Mouse (Mus musculus) ES-Bruce4 (cell line): Measurements from ENCODE around the gene Tnip2. TPM values are rescaled to one million over a fixed set of nuclear protein-coding genes. Genes with fewer than 3 reads are reported as not detected.

Source experiments
- H3K27ac ChIP-seq: 2 replicates; pipeline ENCODE4 v1.5.1; 2012; ENCODE audit warnings: low read length, inconsistent platforms; ENCODE audit not compliant: insufficient read depth
- H3K27me3 ChIP-seq: 2 replicates; pipeline ENCODE4 v1.6.1; 2012; ENCODE audit warnings: mild to moderate bottlenecking, low read length, inconsistent platforms; ENCODE audit not compliant: control insufficient read depth, poor library complexity, insufficient read depth, severe bottlenecking
- H3K36me3 ChIP-seq: 2 replicates; pipeline ENCODE4 v1.6.1; 2012; ENCODE audit warnings: inconsistent platforms, mild to moderate bottlenecking, low read length, moderate library complexity; ENCODE audit not compliant: control insufficient read depth, poor library complexity, insufficient read depth, severe bottlenecking
- H3K4me1 ChIP-seq: one replicate; pipeline ENCODE4 v1.8.1; 2011; ENCODE audit warnings: low read length; ENCODE audit not compliant: control insufficient read depth, insufficient read depth
- H3K4me3 ChIP-seq: 2 replicates; pipeline ENCODE4 v1.5.1; 2011; ENCODE audit warnings: low read depth, mild to moderate bottlenecking, low read length
- H3K9ac ChIP-seq: 2 replicates; pipeline ENCODE4 v1.6.1; 2012; ENCODE audit warnings: low read depth, mild to moderate bottlenecking, inconsistent platforms; ENCODE audit not compliant: poor library complexity, severe bottlenecking
- H3K9me3 ChIP-seq: replicated peaks from 2 replicates; pipeline ENCODE4 v1.6.1; 2012; ENCODE audit warnings: mild to moderate bottlenecking, low read length, inconsistent platforms; ENCODE audit not compliant: control insufficient read depth, poor library complexity, insufficient read depth, severe bottlenecking
- CTCF ChIP-seq: IDR thresholded peaks from one replicate; pipeline ENCODE4 v1.8.1; 2011; ENCODE audit warnings: low read depth, low read length
- EP300 ChIP-seq: IDR thresholded peaks from 2 replicates; pipeline ENCODE4 v1.6.1; 2011; ENCODE audit warnings: low read depth, low read length; ENCODE audit not compliant: insufficient read depth
- POLR2A ChIP-seq: IDR thresholded peaks from one replicate; pipeline ENCODE4 v1.8.1; 2011; ENCODE audit warnings: low read length; ENCODE audit not compliant: insufficient read depth
- polyA plus RNA-seq: library from polyadenylated mRNA; stranded (reverse); fragments of >200 nt; gene quantifications from 2 replicates; pipeline ENCODE4 v1.2.4, GENCODE M21; 2011; ENCODE audit warnings: low read depth; ENCODE audit not compliant: missing spikeins, insufficient read depth, insufficient read length

Tnip2 gene
- polyA plus RNA-seq, 1 experiment: 10.1 TPM

- Histone ChIP-seq H3K9ac (no peak overlapping the region), H3K36me3 (no peaks in the 10 kb centered on the region), H3K4me1 (no peaks in the 10 kb centered on the region), H3K9me3 (no peaks in the 10 kb centered on the region), H3K27ac (no peak overlapping the region), H3K27me3 (no peaks in the 10 kb centered on the region), H3K4me3 (no peak overlapping the region)
- no peak for TF ChIP-seq EP300
- no peak for TF ChIP-seq POLR2A
- TF ChIP-seq CTCF: no peak
Measured at GRCm38 (mm10) chr5:34488741-34489417, 24.9 kb downstream of the Tnip2 start.

GRCm38 (mm10) chr5:34487320-34488090, 26.3 kb downstream of the Tnip2 start:
- no peaks in the 10 kb centered on the region for H3K27me3 ChIP-seq
- TF ChIP-seq POLR2A (no peak), EP300 (no peak), CTCF (no peak)
- H3K4me1 ChIP-seq: no peaks in the 10 kb centered on the region
- H3K36me3 ChIP-seq: no peaks in the 10 kb centered on the region
- H3K27ac ChIP-seq: no peak overlapping the region
- no peak overlapping the region for H3K9ac ChIP-seq
- H3K9me3 ChIP-seq: no peaks in the 10 kb centered on the region
- no peak overlapping the region for H3K4me3 ChIP-seq

GRCm38 (mm10) chr5:34485731-34486130, 28.1 kb downstream of the Tnip2 start:
- H3K36me3 ChIP-seq: no peaks in the 10 kb centered on the region
- no peaks in the 10 kb centered on the region for H3K9me3 ChIP-seq
- H3K4me1 ChIP-seq: no peaks in the 10 kb centered on the region

GRCm38 (mm10) chr5:34480926-34481325, 32.9 kb downstream of the Tnip2 start:
- Histone ChIP-seq H3K36me3 (peaks cover 7% of the 10 kb centered on the region), H3K27me3 (no peaks in the 10 kb centered on the region), H3K9me3 (no peaks in the 10 kb centered on the region), H3K9ac (no peak overlapping the region), H3K27ac (no peak overlapping the region), H3K4me1 (no peaks in the 10 kb centered on the region), H3K4me3 (no peak overlapping the region)
- TF ChIP-seq CTCF (no peak), EP300 (no peak), POLR2A (no peak)

More at GRCm38 (mm10) chr5:34485731-34486130, 28.1 kb downstream of the Tnip2 start:
- TF ChIP-seq CTCF: no peak
- TF ChIP-seq POLR2A: no peak
- no peak for TF ChIP-seq EP300
- Histone ChIP-seq H3K9ac (no peak overlapping the region), H3K27me3 (no peaks in the 10 kb centered on the region), H3K4me3 (no peak overlapping the region), H3K27ac (no peak overlapping the region)

- Histone ChIP-seq H3K36me3 (peaks cover 17% of the 10 kb centered on the region), H3K9ac (no peak overlapping the region), H3K27ac (no peak overlapping the region), H3K4me1 (no peaks in the 10 kb centered on the region), H3K4me3 (no peak overlapping the region), H3K27me3 (no peaks in the 10 kb centered on the region), H3K9me3 (no peaks in the 10 kb centered on the region)
- no peak for TF ChIP-seq POLR2A
- TF ChIP-seq EP300: no peak
- TF ChIP-seq CTCF: no peak
Measured at GRCm38 (mm10) chr5:34468039-34468775, 45.6 kb downstream of the Tnip2 start.

- H3K4me3 ChIP-seq: no peak overlapping the region
- H3K4me1 ChIP-seq: no peaks in the 10 kb centered on the region
- H3K36me3 ChIP-seq: peaks cover 17% of the 10 kb centered on the region
- H3K9me3 ChIP-seq: no peaks in the 10 kb centered on the region
- no peak for TF ChIP-seq POLR2A
- no peak for TF ChIP-seq CTCF
- TF ChIP-seq EP300: no peak
- no peak overlapping the region for H3K27ac ChIP-seq
- H3K27me3 ChIP-seq: no peaks in the 10 kb centered on the region
- no peak overlapping the region for H3K9ac ChIP-seq
Measured at GRCm38 (mm10) chr5:34466648-34467047, 47.1 kb downstream of the Tnip2 start.
